In the genomic region with DNA sequence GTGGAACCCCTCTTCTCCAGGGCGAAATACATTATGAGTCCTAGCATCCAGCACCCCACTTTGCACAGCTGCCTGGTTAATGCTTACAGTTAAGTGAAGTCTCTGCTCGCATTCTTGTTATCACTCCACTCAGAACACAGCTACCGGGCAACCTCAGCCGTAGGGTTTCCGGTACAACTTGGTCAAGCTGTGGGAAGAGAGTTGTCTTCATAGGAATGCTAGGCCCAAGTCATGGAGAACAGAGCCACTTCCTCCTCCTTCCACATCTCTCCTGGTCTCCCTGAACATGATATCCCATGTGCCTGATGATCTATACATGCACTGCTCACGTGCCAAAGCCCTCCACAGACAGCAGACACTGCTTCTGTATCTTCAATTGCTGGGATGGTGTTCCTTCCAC, we compare ENCODE assay signal across 20 mouse cellular contexts. TPM values are rescaled to one million over a fixed set of nuclear protein-coding genes. Genes with fewer than 3 reads are reported as not detected.
"Had no signal": no experiment of that assay in that cellular context is flagged by ENCODE, and none has a peak within 500 bp of the region (broad histone marks: within the 10 kb centered on the region; RNA-seq: fewer than 3 reads in every experiment).

No protein-coding gene starts in this region.

- H3K9ac ChIP-seq: neural tube, embryonic 13.5 days; neural tube, embryonic 15.5 days; stomach, embryonic 15.5 days had no signal

- H3K4me2 ChIP-seq: stomach, embryonic 15.5 days had no signal

- H3K9me3 ChIP-seq: neural tube, embryonic 13.5 days; neural tube, embryonic 15.5 days; stomach, embryonic 15.5 days had no signal

- H3K27ac ChIP-seq: neural tube, embryonic 13.5 days; neural tube, embryonic 15.5 days; stomach, embryonic 15.5 days; stomach, postnatal 0 days had no signal

- DNase-seq: retina, postnatal 1 day; right cerebral cortex, adult 18-20 months; right cerebral cortex, postnatal 14 days; right cerebral cortex, postnatal 25 days; right cerebral cortex, postnatal 4 days; spleen, adult 18-20 months; thymus, adult 18-20 months; thymus, adult 2 months; thymus, postnatal 14 days; thymus, postnatal 25 days; thymus, postnatal 36 days; thymus, postnatal 4 days had no signal

- H3K36me3 ChIP-seq: neural tube, embryonic 13.5 days; neural tube, embryonic 15.5 days; stomach, embryonic 15.5 days had no signal

- H3K4me3 ChIP-seq: neural tube, embryonic 13.5 days; neural tube, embryonic 15.5 days; stomach, embryonic 15.5 days had no signal

RNA-seq across cellular contexts. Expression of gene Plpp4, which starts 1.4 kb away (rescaled TPM):
- total RNA-seq: neutrophil, adult 5-6 weeks had no signal
- polyA plus RNA-seq: small intestine, adult 2 months; spleen, adult 2 months; thymus, postnatal 0 days had no signal
